ENCODE assay signal across 11 mouse cellular contexts in the genomic region with DNA sequence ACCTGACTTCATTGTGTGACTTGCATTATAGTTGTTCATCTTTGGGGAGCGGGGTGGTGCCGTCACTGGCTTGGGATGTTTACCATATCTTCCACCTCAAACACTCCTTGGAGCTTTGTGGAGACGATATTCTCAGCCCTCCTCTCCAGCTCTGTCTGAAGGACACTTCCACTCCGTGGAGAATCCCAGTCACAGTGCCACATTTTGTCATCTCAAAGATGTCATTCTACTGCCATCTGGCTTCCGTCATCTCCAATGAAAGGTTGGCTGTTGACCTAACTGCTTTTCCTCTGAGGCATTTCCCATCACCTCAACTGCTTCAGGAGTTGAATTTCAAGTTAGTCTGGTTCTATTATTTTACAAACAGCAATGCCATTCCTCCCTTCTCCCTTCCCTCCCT.
DNase-seq lines count a peak whose midpoint lies in the region; TF ChIP-seq lines count a peak whose summit lies in the region.
"Had no signal": no experiment of that assay in that cellular context is flagged by ENCODE, and none has a peak within 500 bp of the region (broad histone marks: within the 10 kb centered on the region; RNA-seq: fewer than 3 reads in every experiment).

No protein-coding gene starts in this region.

- peak; percentile 78 for TF ChIP-seq CTCF in layer of hippocampus, adult 2 months (conservative IDR thresholded peaks at IDR 0.05)

- H3K4me3 ChIP-seq in layer of hippocampus, adult 2 months, result no peak overlapping the region
- H3K4me3 ChIP-seq: neural tube, embryonic 13.5 days had no signal

- H3K27ac ChIP-seq in layer of hippocampus, adult 2 months, result no peak overlapping the region
- H3K27ac ChIP-seq: neural tube, embryonic 13.5 days had no signal

- intact Hi-C loops in heart, postnatal 25 days (cut with DNase I), result no loop called here

- DNase-seq in heart, adult 11 months, result peak; percentile 22
- no peak for DNase-seq in heart, postnatal 25 days (ENCODE audit: low spot score)
- DNase-seq in right cerebral cortex, postnatal 10 days (ENCODE audit: low spot score in 2 of 2), result peak; percentile 60 to 63
- no peak for DNase-seq in right cerebral cortex, postnatal 14 days
- DNase-seq in layer of hippocampus, adult 2 months (ENCODE audit: low spot score in 2 of 2), result peak; percentile 41 to 55
- no peak for DNase-seq in thymus, postnatal 10 days (ENCODE audit: low spot score in 2 of 2)
- no peak for DNase-seq in adrenal gland, postnatal 4 days (ENCODE audit: low spot score in 2 of 2)
- no peak for DNase-seq in thymus, postnatal 4 days
- DNase-seq: heart, postnatal 14 days; lung, postnatal 14 days had no signal

Comparison
In these comparisons a context has a peak if more than half of its experiments do, and no peak if none do; other contexts are left out.
1. DNase-seq: peak in heart, adult 11 months (single experiment), right cerebral cortex, postnatal 10 days (2 of 2) and layer of hippocampus, adult 2 months (2 of 2); none in heart, postnatal 25 days (single experiment), right cerebral cortex, postnatal 14 days (single experiment), thymus, postnatal 10 days (0 of 2), adrenal gland, postnatal 4 days (0 of 2) and thymus, postnatal 4 days (single experiment).